In the genomic region with DNA sequence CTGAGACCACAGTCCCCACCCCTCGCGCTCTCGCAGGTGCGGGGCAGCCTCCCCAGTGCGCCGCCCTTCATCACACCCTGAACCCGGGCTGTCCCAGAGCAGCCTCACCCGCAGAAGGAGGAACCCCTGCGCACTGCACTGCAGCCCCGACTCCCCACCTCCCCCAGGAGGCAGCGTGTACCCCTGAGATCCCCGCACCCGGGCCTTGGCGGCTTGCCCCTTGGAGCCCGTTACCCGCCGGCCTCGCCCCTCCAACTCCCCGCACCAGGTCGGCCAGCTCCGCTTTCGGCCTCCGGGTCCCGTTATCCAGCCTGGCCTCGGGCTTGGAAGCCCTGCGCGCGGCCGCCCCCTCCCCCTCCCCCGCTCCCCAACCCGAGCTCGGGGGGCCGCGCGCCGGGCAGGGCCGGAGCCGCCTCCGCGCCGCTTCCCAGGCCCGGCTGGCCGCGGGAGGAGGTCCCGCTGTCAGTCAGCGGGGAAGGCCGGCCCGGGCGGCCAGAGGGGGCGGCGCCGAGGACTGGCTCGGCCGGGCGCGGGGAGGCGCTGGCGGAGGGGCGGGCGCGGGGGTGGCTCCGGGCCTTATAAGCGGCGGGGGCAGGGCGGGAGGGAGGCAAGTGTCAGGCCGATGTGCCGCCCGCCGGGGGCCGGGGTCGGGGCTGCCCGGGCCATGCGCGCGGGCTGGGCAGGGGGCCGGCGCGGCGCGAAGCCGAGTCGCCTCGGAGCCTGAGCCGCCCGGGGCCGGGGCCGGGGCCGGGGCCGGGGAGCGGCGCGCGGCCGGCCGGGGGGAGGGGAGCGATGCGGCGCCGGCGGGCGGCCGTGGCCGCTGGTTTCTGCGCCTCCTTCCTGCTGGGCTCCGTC, we compare ENCODE assay signal across 9 mouse cellular contexts. TPM values are rescaled to one million over a fixed set of nuclear protein-coding genes. Genes with fewer than 3 reads are reported as not detected.
DNase-seq lines count a peak whose midpoint lies in the region; ATAC-seq and TF ChIP-seq lines count a peak whose summit lies in the region.
"Had no signal": no experiment of that assay in that cellular context is flagged by ENCODE, and none has a peak within 500 bp of the region (broad histone marks: within the 10 kb centered on the region; RNA-seq: fewer than 3 reads in every experiment).

A gene (plus strand): TSS at position 619 of the 855 bp plus-strand sequence.

- peaks cover 6% of the 10 kb centered on the region; the same call in 1 of the 2 replicates for H3K4me1 ChIP-seq in brown adipose tissue, adult 24 weeks (ENCODE audit: control insufficient read depth, insufficient read depth, insufficient read length, low read length)
- peaks cover 58% of the 10 kb centered on the region for H3K4me1 ChIP-seq in forebrain, embryonic 13.5 days
- H3K4me1 ChIP-seq in heart, postnatal 0 days (ENCODE audit: control insufficient read depth, insufficient read depth): peaks cover 42% of the 10 kb centered on the region
- H3K4me1 ChIP-seq in liver, postnatal 0 days (ENCODE audit: insufficient read depth): peaks cover 36% of the 10 kb centered on the region
- peaks cover 40% of the 10 kb centered on the region for H3K4me1 ChIP-seq in neural tube, embryonic 14.5 days (ENCODE audit: control insufficient read depth, insufficient read depth, low read length)

- 0% methylated on average over 45 of the region's 105 CpGs for WGBS in forebrain, embryonic 13.5 days
- WGBS in heart, postnatal 0 days: under 1% methylated on average over 53 of the region's 105 CpGs
- WGBS in liver, postnatal 0 days (ENCODE audit: insufficient replicate concordance): 1% methylated on average over 34 of the region's 105 CpGs
- 1% methylated on average over 56 of the region's 105 CpGs for WGBS in neural tube, embryonic 14.5 days

- H3K4me2 ChIP-seq in forebrain, embryonic 13.5 days: peak within 1 kb of the TSS; percentile 91
- peak within 1 kb of the TSS; percentile 99 for H3K4me2 ChIP-seq in heart, postnatal 0 days (ENCODE audit: low read depth, low read length)
- H3K4me2 ChIP-seq in liver, postnatal 0 days (ENCODE audit: low read depth, low read length): peak within 1 kb of the TSS; percentile 80
- H3K4me2 ChIP-seq in neural tube, embryonic 14.5 days (ENCODE audit: low read depth, low read length): peak within 1 kb of the TSS; percentile 97

- H3ac ChIP-seq in C2C12 (ENCODE audit: control insufficient read depth, insufficient read length, low read depth): peak within 1 kb of the TSS; percentile 79

- no peaks in the 10 kb centered on the region for H3K36me3 ChIP-seq in C2C12 (ENCODE audit: control insufficient read depth, insufficient read depth)
- H3K36me3 ChIP-seq in forebrain, embryonic 13.5 days (ENCODE audit: poor library complexity, severe bottlenecking): no peaks in the 10 kb centered on the region
- H3K36me3 ChIP-seq in heart, postnatal 0 days (replicated peaks; ENCODE audit: control insufficient read depth, insufficient read depth, low read length): no peaks in the 10 kb centered on the region
- no peaks in the 10 kb centered on the region for H3K36me3 ChIP-seq in liver, postnatal 0 days (replicated peaks; ENCODE audit: insufficient read depth, low read length)
- no peaks in the 10 kb centered on the region for H3K36me3 ChIP-seq in neural tube, embryonic 14.5 days (ENCODE audit: control insufficient read depth, insufficient read depth, low read length)

- H3K79me3 ChIP-seq in C2C12 (ENCODE audit: low read depth): no peaks in the 10 kb centered on the region

- ATAC-seq in forebrain, embryonic 13.5 days: peak; percentile 85
- ATAC-seq in heart, postnatal 0 days (ENCODE audit: insufficient read depth, low read depth): peak; percentile 89
- ATAC-seq in liver, postnatal 0 days: peak; percentile 85
- peak; percentile 84 for ATAC-seq in neural tube, embryonic 14.5 days (ENCODE audit: low read depth)

- H3K27ac ChIP-seq in brown adipose tissue, adult 24 weeks (replicated peaks; ENCODE audit: low read depth, low read length): peak within 1 kb of the TSS; percentile 57
- peak within 1 kb of the TSS; percentile 90 for H3K27ac ChIP-seq in forebrain, embryonic 13.5 days
- H3K27ac ChIP-seq in heart, postnatal 0 days (ENCODE audit: low read depth): peak within 1 kb of the TSS; percentile 89
- H3K27ac ChIP-seq in liver, postnatal 0 days (ENCODE audit: low read depth): peak within 1 kb of the TSS; percentile 92
- H3K27ac ChIP-seq in neural tube, embryonic 14.5 days (ENCODE audit: low read depth, low read length): peak within 1 kb of the TSS; percentile 82

- TF ChIP-seq CTCF in C2C12 (IDR thresholded peaks at IDR 0.05; ENCODE audit: control insufficient read depth, insufficient read depth, insufficient read length): no peak
- TF ChIP-seq CTCF in heart, postnatal 0 days (IDR thresholded peaks at IDR 0.05; ENCODE audit: low read depth): no peak
- TF ChIP-seq CTCF in liver, postnatal 0 days (IDR thresholded peaks at IDR 0.05; ENCODE audit: low read depth): no peak

- H3K27me3 ChIP-seq in C2C12 (ENCODE audit: control insufficient read depth, insufficient read depth, insufficient read length): no peaks in the 10 kb centered on the region
- peaks cover 10% of the 10 kb centered on the region; the same call in 1 of the 2 replicates for H3K27me3 ChIP-seq in forebrain, embryonic 13.5 days
- H3K27me3 ChIP-seq in heart, postnatal 0 days (ENCODE audit: control insufficient read depth, insufficient read depth, low read length): no peaks in the 10 kb centered on the region
- H3K27me3 ChIP-seq in liver, postnatal 0 days (ENCODE audit: insufficient read depth, low read length): peaks cover 5% of the 10 kb centered on the region; the same call in 1 of the 2 replicates
- H3K27me3 ChIP-seq in neural tube, embryonic 14.5 days (ENCODE audit: control insufficient read depth, insufficient read depth, low read length): no peaks in the 10 kb centered on the region

- no peaks in the 10 kb centered on the region for H3K79me2 ChIP-seq in C2C12 (ENCODE audit: control insufficient read depth, insufficient read depth)

- TF ChIP-seq EP300 in heart, postnatal 0 days (IDR thresholded peaks at IDR 0.05; ENCODE audit: low read depth): no peak
- TF ChIP-seq EP300 in liver, postnatal 0 days (IDR thresholded peaks at IDR 0.05; ENCODE audit: low read depth): no peak

- peak; percentile 91 for DNase-seq in heart, postnatal 0 days (ENCODE audit: low spot score)
- peak; percentile 93 to 96 for DNase-seq in kidney, postnatal 4 days
- peak; percentile 87 for DNase-seq in liver, postnatal 0 days
- peak; percentile 23 to 28 for DNase-seq in thymus, adult 18-20 months

- peak within 1 kb of the TSS; percentile 28 for H3K4me3 ChIP-seq in C2C12 (ENCODE audit: insufficient read depth, poor library complexity, severe bottlenecking)
- peak within 1 kb of the TSS; percentile 83 for H3K4me3 ChIP-seq in brown adipose tissue, adult 24 weeks (ENCODE audit: insufficient read depth, low read depth, low read length)
- H3K4me3 ChIP-seq in forebrain, embryonic 13.5 days: peak within 1 kb of the TSS; percentile 77
- H3K4me3 ChIP-seq in heart, postnatal 0 days (ENCODE audit: low read depth, low read length): peak within 1 kb of the TSS; percentile 94
- peak within 1 kb of the TSS; percentile 68 for H3K4me3 ChIP-seq in liver, postnatal 0 days (ENCODE audit: low read depth, low read length)
- H3K4me3 ChIP-seq in neural tube, embryonic 14.5 days (ENCODE audit: low read depth, low read length): peak within 1 kb of the TSS; percentile 72

- H3K9me3 ChIP-seq in forebrain, embryonic 13.5 days (replicated peaks): no peaks in the 10 kb centered on the region
- no peaks in the 10 kb centered on the region for H3K9me3 ChIP-seq in heart, postnatal 0 days (replicated peaks; ENCODE audit: control insufficient read depth, low read length)
- H3K9me3 ChIP-seq in liver, postnatal 0 days (ENCODE audit: low read length): no peaks in the 10 kb centered on the region
- no peaks in the 10 kb centered on the region for H3K9me3 ChIP-seq in neural tube, embryonic 14.5 days (ENCODE audit: control insufficient read depth, low read length)

- peak within 1 kb of the TSS; percentile 95 for H3K9ac ChIP-seq in forebrain, embryonic 13.5 days
- peak within 1 kb of the TSS; percentile 97 for H3K9ac ChIP-seq in heart, postnatal 0 days (replicated peaks; ENCODE audit: low read depth, low read length)
- H3K9ac ChIP-seq in liver, postnatal 0 days (replicated peaks): peak within 1 kb of the TSS; percentile 81
- peak within 1 kb of the TSS; percentile 94 for H3K9ac ChIP-seq in neural tube, embryonic 14.5 days (replicated peaks; ENCODE audit: low read depth, low read length)

TF ChIP-seq in C2C12, 6 proteins besides CTCF, POLR2A, EP300 and RAD21:
- TF ChIP-seq MYOG (IDR thresholded peaks at IDR 0.05; ENCODE audit: control insufficient read depth, extremely low read depth, insufficient read length) (no peak), FOSL1 (IDR thresholded peaks at IDR 0.05; ENCODE audit: insufficient read depth, low read length, poor library complexity, severe bottlenecking) (no peak), MAX (IDR thresholded peaks at IDR 0.05) (no peak), CEBPB (IDR thresholded peaks at IDR 0.05; ENCODE audit: low read depth) (no peak), MYOD1 (IDR thresholded peaks at IDR 0.05; ENCODE audit: control insufficient read depth, insufficient read length, low read depth) (no peak), USF1 (IDR thresholded peaks at IDR 0.05; ENCODE audit: low read depth) (no peak)

RNA-seq across cellular contexts. Expression of the gene that starts here (rescaled TPM):
- polyA plus RNA-seq in C2C12 (2012; fragmentation: generic; extraction: Trizol): 4.6 TPM
- 7.3 and 7.4 TPM in 2 replicates for polyA plus RNA-seq in brown adipose tissue, adult 24 weeks (2012; ENCODE audit: insufficient read depth, insufficient read length, missing spikeins)
- 6.3 and 7.0 TPM in 2 replicates for polyA plus RNA-seq in forebrain, embryonic 13.5 days (2015; fragmentation: Nextera tagmentation; extraction: Ambion mirVana)
- 73.6 and 100 TPM in 2 replicates for total RNA-seq in heart, postnatal 0 days (2014; rRNA removed; ENCODE audit: low replicate concordance)
- polyA plus RNA-seq in heart, postnatal 0 days (2015; fragmentation: Nextera tagmentation; extraction: Ambion mirVana): 5.5 and 7.8 TPM in 2 replicates
- 2.5 and 3.6 TPM in 2 replicates for polyA plus RNA-seq in liver, postnatal 0 days (2015; fragmentation: Nextera tagmentation; extraction: Ambion mirVana)
- polyA plus RNA-seq in neural tube, embryonic 14.5 days (2014; fragmentation: Nextera tagmentation; extraction: Ambion mirVana): 3.9 and 4.8 TPM in 2 replicates
- total RNA-seq: MEL had no signal

Comparison
In these comparisons a context has a peak if more than half of its experiments do, and no peak if none do; other contexts are left out.
1. Peak in every context shown above with its lines: DNase-seq, ATAC-seq, H3K4me3 ChIP-seq and H3K27ac ChIP-seq.
2. H3K4me3 ChIP-seq: peak in every context shown above with its lines; median percentile 94 in heart, postnatal 0 days; 83 in brown adipose tissue, adult 24 weeks; 77 in forebrain, embryonic 13.5 days; 72 in neural tube, embryonic 14.5 days; 68 in liver, postnatal 0 days; 28 in C2C12.
3. DNase-seq: peak in every context shown above with its lines; median percentile 94 in kidney, postnatal 4 days; 91 in heart, postnatal 0 days; 87 in liver, postnatal 0 days; 26 in thymus, adult 18-20 months.